17 mouse cellular contexts compared by ENCODE assay signal in genomic region chr6:137443089-137443488, GRCm38 (mm10).
"Had no signal": no experiment of that assay in that cellular context is flagged by ENCODE, and none has a peak within 500 bp of the region (broad histone marks: within the 10 kb centered on the region; RNA-seq: fewer than 3 reads in every experiment).

No protein-coding gene starts in this region.

- H3K36me3 ChIP-seq: liver, embryonic 12.5 days had no signal

- H3K27ac ChIP-seq: liver, embryonic 12.5 days; liver, embryonic 14.5 days; macrophage; midbrain, embryonic 13.5 days; midbrain, embryonic 15.5 days; neural tube, embryonic 12.5 days had no signal

- H3K4me3 ChIP-seq: liver, embryonic 12.5 days; midbrain, embryonic 13.5 days; midbrain, embryonic 15.5 days; neural tube, embryonic 12.5 days had no signal

- H3K9me3 ChIP-seq: liver, embryonic 12.5 days; megakaryocyte, embryonic 14.5 days; midbrain, embryonic 13.5 days; midbrain, embryonic 15.5 days; neural tube, embryonic 12.5 days had no signal

- H3K4me1 ChIP-seq: liver, embryonic 12.5 days; megakaryocyte, embryonic 14.5 days; midbrain, embryonic 15.5 days; neural tube, embryonic 12.5 days had no signal

- DNase-seq: lung, adult 18-20 months; lung, embryonic 14.5 days; lung, postnatal 14 days; lung, postnatal 36 days; right cerebral cortex, postnatal 14 days; right cerebral cortex, postnatal 4 days; thymus, adult 2 months; thymus, postnatal 25 days; thymus, postnatal 4 days had no signal

- H3K27me3 ChIP-seq: liver, embryonic 12.5 days; midbrain, embryonic 15.5 days; neural tube, embryonic 12.5 days had no signal

- ATAC-seq: liver, embryonic 12.5 days; midbrain, embryonic 13.5 days; midbrain, embryonic 15.5 days had no signal

- H3K4me2 ChIP-seq: liver, embryonic 12.5 days; lung, embryonic 14.5 days; midbrain, embryonic 11.5 days; midbrain, embryonic 13.5 days; midbrain, embryonic 15.5 days; neural tube, embryonic 12.5 days had no signal

- H3K9ac ChIP-seq: liver, embryonic 12.5 days; liver, embryonic 14.5 days; lung, embryonic 14.5 days; midbrain, embryonic 13.5 days; midbrain, embryonic 15.5 days; neural tube, embryonic 12.5 days had no signal
